Mouse (Mus musculus): ENCODE measurements around the gene Il19. TPM values are rescaled to one million over a fixed set of nuclear protein-coding genes. Genes with fewer than 3 reads are reported as not detected.

Gene Il19
- polyA plus RNA-seq (2014; fragmentation: Illumina TruSeq; extraction: RNeasy Lipid Tissue Mini Kit (QIAGEN cat#74804)) = not detected

DNA sequence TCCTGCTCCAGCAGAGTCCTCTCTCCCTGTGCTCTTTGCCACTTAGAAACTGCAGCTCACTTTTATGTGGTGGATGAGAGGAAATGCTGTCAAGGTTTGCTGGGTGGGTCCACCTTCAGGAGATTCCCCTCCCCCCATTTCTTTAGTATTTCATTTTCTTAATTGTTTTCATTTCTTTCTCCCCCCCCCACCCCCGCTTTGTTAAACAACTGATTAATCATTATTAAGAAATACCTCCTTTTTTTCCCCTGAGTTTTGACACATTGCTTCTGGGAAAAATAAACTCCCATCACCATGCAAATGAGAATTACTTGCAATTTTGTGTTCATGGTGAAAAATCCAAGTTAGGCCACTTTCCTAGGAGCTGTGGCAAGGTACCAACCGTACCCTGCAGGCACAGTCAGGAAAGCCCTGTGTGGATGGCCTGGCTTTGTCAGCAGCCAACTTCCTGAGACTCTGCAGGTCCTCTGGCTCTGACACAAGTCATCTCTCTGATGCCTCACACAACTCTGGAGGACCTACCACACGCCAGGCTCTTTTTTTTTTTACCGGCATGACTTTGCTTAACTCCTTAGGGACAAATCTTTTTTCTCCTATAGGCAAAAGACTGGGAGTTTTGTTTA lies at the start of gene Il19:
Il19 (minus strand) TSS at position 51 of the 623 bp plus-strand sequence.

DNA sequence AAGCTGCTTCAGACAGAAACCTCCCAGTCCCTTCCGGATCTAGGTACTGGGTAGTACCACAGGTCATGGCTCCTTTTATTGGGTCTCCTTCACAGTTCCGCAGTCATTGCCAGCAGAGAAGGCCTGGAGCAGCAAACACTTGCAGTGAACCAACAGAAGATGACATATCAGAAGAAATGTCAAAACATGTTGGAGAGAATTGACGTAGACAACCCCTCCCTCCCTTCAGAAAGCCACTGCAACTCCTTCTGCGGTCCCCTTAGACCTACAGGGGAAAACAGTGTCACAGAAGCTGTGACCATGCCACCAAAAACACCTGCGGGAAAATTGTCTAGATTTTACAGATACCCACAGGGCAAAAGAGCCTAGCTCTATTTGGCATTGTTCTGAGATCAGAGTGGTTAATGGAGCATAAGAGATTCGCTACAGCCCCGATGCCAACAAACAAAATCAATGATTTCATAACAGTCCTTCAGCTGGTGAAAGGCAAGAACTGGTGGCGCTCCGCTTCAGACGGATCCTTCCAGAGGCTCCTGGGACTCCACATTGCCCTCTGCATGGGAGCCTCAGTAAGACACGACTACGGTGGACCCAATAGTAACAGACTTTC lies 28.4 kb downstream of the Il19 start, which contains the start of gene Il20:
Il20 (minus strand) TSS at position 51 of the 610 bp plus-strand sequence.

GRCm38 (mm10) chr1:130887354-130887753 lies 52.6 kb downstream of the Il19 start, which contains the start of gene Il24:
Gene Il24, minus strand, starts transcription at chr1:130887454.

Other genes with a start within 250 kb of the Il19 start
- not detected for gene Gm29427, start 224.3 kb downstream of the Il19 start, polyA plus RNA-seq (2014; fragmentation: Illumina TruSeq; extraction: RNeasy Lipid Tissue Mini Kit (QIAGEN cat#74804))
- 20.7 TPM for gene Yod1, start 222.8 kb downstream of the Il19 start, polyA plus RNA-seq (2014; fragmentation: Illumina TruSeq; extraction: RNeasy Lipid Tissue Mini Kit (QIAGEN cat#74804))
- 16.1 TPM for gene Pfkfb2, start 210.9 kb downstream of the Il19 start, polyA plus RNA-seq (2014; fragmentation: Illumina TruSeq; extraction: RNeasy Lipid Tissue Mini Kit (QIAGEN cat#74804))
- 0.91 TPM for gene AA986860, start 208.1 kb downstream of the Il19 start, polyA plus RNA-seq (2014; fragmentation: Illumina TruSeq; extraction: RNeasy Lipid Tissue Mini Kit (QIAGEN cat#74804))
- gene Fcamr, start 139.2 kb downstream of the Il19 start, polyA plus RNA-seq (2014; fragmentation: Illumina TruSeq; extraction: RNeasy Lipid Tissue Mini Kit (QIAGEN cat#74804)) = not detected
- 0.23 TPM for gene Pigr, start 113.4 kb downstream of the Il19 start, polyA plus RNA-seq (2014; fragmentation: Illumina TruSeq; extraction: RNeasy Lipid Tissue Mini Kit (QIAGEN cat#74804))
- gene Fcmr, start 74.4 kb downstream of the Il19 start, polyA plus RNA-seq (2014; fragmentation: Illumina TruSeq; extraction: RNeasy Lipid Tissue Mini Kit (QIAGEN cat#74804)) = not detected
- not detected for gene Il24, start 52.7 kb downstream of the Il19 start, polyA plus RNA-seq (2014; fragmentation: Illumina TruSeq; extraction: RNeasy Lipid Tissue Mini Kit (QIAGEN cat#74804))
- 0.40 TPM for gene Il20, start 28.7 kb downstream of the Il19 start, polyA plus RNA-seq (2014; fragmentation: Illumina TruSeq; extraction: RNeasy Lipid Tissue Mini Kit (QIAGEN cat#74804))
- gene Il10, start 79.7 kb upstream of the Il19 start, polyA plus RNA-seq (2014; fragmentation: Illumina TruSeq; extraction: RNeasy Lipid Tissue Mini Kit (QIAGEN cat#74804)) = not detected
- gene Mapkapk2, start 157.7 kb upstream of the Il19 start, polyA plus RNA-seq (2014; fragmentation: Illumina TruSeq; extraction: RNeasy Lipid Tissue Mini Kit (QIAGEN cat#74804)) = 37.5 TPM
- 3.1 TPM for gene Dyrk3, start 198.2 kb upstream of the Il19 start, polyA plus RNA-seq (2014; fragmentation: Illumina TruSeq; extraction: RNeasy Lipid Tissue Mini Kit (QIAGEN cat#74804))
- 24.5 TPM for gene Eif2d, start 213.1 kb upstream of the Il19 start, polyA plus RNA-seq (2014; fragmentation: Illumina TruSeq; extraction: RNeasy Lipid Tissue Mini Kit (QIAGEN cat#74804))

Measured in ovary, adult 10 weeks (tissue).